Mouse (Mus musculus): ENCODE results near the gene Dis3.

GRCm38 (mm10) chr14:99037703-99038102, 61.9 kb downstream of the Dis3 start:
- TF ChIP-seq CTCF (conservative IDR thresholded peaks at IDR 0.05 in 1 of 2, IDR thresholded peaks at IDR 0.05 in 1 of 2; ENCODE audit: low read depth in 2 of 2, low read length in 2 of 2) (no peak), POLR2AphosphoS2 (IDR thresholded peaks at IDR 0.05; ENCODE audit: low read depth, low read length) (no peak), ZKSCAN1 (IDR thresholded peaks at IDR 0.05; ENCODE audit: borderline replicate concordance, low read depth, low read length) (no peak), ELF1 (IDR thresholded peaks at IDR 0.05; ENCODE audit: low read depth, low read length) (no peak), RCOR1 (conservative IDR thresholded peaks at IDR 0.05; ENCODE audit: low read depth, low read length) (no peak), ZMIZ1 (IDR thresholded peaks at IDR 0.05; ENCODE audit: low read depth, low read length) (no peak), MAX (IDR thresholded peaks at IDR 0.05; ENCODE audit: low read length) (no peak), EP300 (IDR thresholded peaks at IDR 0.05; ENCODE audit: low read length) (no peak), ZC3H11A (IDR thresholded peaks at IDR 0.05; ENCODE audit: low read depth, low read length) (no peak), POLR2A (IDR thresholded peaks at IDR 0.05; ENCODE audit: low read depth, low read length) (no peak)
